Mouse (Mus musculus) cerebellum, adult 9-10 months (tissue): ENCODE results near the gene Tcf23.

Experiments
- DNase-seq: peaks from one replicate; pipeline ENCODE4 v3.0.0; 2022

The Tcf23 gene

DNA sequence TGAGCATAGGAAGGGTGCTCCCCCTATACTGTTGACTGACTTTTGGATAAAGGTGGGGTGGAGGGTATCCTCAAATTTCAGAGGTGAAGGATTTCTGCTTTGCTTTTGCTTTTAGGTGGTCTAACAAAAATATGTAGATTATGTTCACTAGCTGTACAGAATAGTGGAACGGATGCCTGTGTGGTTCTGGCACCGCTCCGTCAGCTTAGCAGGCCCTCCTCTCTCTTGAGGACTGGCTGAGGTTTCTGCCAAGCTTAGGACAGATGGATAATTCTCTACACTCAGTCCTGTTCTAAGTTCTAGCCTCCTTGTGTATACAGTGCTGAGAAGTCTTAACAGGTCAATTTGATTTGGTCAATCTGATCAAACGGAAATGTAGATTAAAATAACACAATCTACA, 18.0 kb upstream of the Tcf23 start:
- DNase-seq, result peak; percentile 64

- DNase-seq, result peak; percentile 40
Observed at GRCm38 (mm10) chr5:30950922-30951321, 17.5 kb upstream of the Tcf23 start.

DNA sequence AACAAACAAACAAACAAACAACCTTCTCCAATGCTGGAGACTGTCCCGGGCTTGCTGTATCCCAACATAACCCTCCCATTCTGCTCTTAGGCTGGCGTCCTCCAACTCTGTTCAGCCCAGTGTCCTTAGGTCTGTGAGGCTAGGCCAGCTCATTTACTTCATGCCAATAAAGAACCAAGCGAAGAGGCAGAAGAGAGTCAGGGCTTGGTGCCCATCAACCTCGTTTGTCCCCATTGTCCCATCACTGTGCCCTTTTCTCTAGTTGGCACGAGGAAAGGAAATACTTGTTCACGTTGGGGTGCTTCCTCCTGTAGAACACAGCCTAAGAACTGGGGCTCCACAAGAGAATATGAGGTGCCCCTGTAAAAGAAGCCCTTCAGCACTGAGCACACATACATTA, 16.8 kb upstream of the Tcf23 start:
- DNase-seq, result no peak

- DNase-seq, result peak; percentile 19
Observed at GRCm38 (mm10) chr5:30952551-30952950, 15.9 kb upstream of the Tcf23 start.

DNA sequence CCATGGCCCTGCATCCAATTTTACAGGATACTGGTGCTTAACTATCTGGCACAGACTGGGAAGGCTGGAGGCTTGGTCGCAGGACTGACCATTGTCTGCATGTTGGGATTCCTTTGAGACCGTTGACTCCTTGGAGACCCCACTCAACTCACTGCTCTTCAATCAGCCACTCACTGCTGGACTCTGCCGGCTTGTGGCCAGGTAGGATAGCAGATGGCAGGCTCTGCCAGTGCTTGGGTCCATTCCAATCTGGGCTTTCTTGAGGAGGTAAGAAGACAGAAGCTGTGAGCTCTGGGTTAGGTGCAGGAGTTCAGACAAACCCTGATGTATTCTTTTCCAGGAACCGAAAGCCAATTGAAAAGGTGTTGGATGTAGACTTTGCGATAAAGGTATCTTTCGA, 14.4 kb upstream of the Tcf23 start:
- DNase-seq, result peak; percentile 76

GRCm38 (mm10) chr5:30954556-30954955, 13.9 kb upstream of the Tcf23 start:
- DNase-seq, result peak; percentile 14

GRCm38 (mm10) chr5:30955751-30956150, 12.7 kb upstream of the Tcf23 start:
- peak; percentile 36 for DNase-seq

GRCm38 (mm10) chr5:30957891-30958290, 10.6 kb upstream of the Tcf23 start:
- peak; percentile 39 for DNase-seq

DNA sequence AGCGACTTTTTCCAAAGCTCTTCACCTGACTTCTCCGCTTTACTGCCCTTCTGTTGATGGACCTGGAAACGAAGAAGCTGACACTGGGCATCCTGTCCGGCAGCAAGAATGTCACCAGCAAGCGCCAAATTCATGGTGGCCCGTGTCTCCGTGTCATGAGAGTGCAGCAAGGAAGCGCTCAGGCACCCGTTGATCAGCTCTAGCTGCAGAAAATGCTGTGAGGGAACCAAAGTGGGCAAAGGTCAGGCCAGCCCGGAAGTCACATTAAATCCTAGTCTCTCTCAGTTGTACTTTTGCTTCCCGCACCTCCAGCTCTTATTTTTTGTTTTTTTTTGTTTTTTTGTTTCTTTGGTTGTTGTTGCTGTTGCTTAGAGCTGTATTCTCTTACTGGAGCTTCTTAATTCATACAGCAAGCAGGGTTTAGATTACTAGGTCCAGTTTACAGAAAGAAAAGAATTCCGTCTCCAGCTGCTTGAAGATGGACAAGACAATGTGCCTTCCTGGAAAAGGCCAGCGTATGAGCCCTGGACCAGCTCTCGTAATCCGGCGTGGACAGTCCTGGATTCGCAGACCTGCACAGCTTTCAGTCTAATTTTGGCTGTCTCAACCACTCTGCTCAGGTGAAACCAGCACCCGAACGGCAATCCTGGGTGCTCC, 9.1 kb upstream of the Tcf23 start:
- no peak for DNase-seq

DNA sequence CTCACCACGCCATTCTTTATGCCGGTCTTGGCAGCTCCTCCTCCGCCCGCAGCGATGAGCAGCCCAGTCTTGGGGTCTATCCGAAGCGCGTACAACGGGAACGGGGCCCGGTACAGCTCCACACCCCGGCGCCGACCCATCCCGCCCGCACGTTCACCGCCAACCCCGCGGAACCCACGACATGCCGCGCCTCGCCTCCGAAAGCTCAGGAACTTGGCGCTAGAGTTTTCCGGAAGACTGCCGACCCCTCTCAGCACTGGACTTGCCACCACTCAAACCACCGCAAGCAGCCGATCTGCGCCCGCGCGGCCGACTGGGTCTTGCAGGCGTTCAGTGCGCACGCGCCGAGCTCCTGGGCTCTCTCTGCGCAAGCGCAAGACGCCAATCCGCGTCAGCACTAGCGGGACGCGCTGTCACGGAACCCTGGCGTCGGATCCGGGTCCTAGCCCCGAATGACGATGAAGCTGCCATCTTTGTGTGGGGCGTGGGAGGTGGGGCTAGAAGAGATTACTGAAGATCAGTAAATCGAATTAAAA, 8.4 kb upstream of the Tcf23 start, which contains the start of gene Preb:
Gene Preb (minus strand): TSS at position 396 of the 536 bp plus-strand sequence.
- peak; percentile 98 for DNase-seq

DNA sequence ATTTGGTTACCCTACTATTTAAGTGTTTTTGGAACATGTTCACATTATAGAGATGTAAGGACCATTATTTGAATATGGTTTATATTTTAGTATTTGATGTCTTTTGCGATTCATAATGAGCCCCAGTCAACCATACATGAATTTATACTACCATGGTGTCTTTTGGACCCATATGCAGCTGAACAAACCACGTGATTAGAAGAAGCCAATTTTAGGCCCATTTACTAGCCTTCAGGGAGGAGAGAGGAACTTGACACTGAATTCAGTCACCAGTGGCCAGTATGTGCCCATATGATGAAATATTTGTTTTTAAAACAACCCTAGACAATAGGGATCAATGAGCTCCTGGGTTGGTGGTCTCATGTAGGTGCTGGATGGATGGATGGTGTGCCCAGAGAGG, 7.6 kb upstream of the Tcf23 start:
- peak; percentile 31 for DNase-seq

DNA sequence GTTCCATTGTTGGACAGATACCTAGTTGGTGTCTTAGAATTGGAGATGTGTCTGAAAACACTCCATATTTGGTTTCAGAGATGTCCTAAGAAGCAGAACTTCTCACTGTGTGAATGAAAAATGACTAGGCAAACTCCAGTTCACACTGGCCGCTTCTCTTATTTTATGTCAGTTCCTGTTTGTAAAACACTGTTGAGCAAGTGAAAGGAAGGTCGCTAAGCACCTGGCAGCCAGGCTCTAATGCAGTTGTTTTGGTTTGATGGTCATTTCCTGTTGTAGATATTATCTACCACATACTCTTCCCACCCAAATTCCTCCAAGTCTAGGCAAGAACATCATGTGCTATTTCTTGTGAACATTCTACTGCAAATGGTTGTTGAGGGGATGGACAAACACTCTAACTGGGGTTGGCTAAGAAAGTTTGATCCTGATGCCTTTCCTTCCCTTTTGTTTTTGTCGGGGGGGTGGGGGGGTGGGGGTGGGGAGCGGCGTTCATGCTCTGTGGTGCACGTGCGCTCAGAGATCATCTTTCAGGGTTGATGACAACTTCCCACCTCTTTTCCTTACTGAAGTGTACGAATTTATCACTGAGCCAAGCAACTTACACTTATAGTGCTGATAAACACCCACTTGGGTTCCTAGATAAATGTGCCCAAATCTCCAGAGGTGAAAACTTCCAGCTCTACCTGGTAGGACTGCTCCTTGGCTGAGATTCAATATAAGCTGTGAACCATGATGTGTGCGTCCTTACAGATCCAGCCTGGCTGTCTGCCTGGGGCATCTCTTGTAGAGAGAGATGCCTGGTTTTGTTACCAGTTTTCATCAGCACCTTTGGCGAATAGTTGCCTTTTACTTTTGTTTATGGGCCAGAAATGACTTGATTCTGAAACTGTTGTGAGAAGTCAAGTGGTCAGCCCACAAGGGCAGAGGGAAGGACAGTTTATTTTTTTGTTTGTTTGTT, 6.6 kb upstream of the Tcf23 start:
- peak; percentile 34 for DNase-seq

DNA sequence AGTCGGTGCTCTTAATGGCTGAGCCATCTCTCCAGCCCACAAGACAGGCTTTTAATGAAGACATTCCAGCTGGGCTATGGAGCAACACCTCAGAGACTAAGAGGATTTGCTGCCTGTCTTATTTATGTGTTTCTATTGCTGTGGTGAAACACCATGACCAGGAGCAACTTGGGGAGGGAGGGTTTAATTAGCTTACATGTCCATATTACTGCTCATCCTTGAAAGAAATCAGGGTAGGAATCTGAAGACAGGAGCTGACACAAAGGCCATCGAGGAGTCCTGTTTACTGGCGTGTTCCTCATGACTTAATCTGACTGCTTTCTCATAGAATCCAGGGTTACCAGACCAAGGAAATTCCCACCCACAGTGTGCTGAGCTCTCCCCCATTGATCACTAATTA, 4.5 kb upstream of the Tcf23 start:
- DNase-seq, result no peak

GRCm38 (mm10) chr5:30966189-30966588, 2.3 kb upstream of the Tcf23 start:
- no peak for DNase-seq

DNA sequence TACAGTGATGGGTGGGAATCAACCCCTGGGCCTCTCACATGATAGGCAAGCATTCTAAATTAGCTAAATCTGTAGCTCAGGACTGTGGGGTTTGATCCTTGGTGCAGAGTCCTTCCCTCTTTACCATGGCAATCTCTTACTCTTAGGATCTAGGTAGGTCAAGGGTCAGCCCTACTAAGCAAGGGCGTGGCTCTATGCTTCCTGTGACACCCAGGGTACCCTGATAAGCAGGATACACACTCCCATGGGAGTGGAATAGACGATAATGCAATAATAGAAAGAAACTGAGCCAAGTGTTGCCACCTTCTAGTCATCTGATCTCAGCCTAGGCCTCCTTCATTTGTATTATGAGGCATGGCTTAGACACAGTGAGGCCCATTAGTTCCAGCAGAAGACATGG, 978 bp downstream of the Tcf23 start:
- no peak for DNase-seq

- DNase-seq, result no peak
Observed at GRCm38 (mm10) chr5:30974870-30975656, 6.6 kb downstream of the Tcf23 start.

DNA sequence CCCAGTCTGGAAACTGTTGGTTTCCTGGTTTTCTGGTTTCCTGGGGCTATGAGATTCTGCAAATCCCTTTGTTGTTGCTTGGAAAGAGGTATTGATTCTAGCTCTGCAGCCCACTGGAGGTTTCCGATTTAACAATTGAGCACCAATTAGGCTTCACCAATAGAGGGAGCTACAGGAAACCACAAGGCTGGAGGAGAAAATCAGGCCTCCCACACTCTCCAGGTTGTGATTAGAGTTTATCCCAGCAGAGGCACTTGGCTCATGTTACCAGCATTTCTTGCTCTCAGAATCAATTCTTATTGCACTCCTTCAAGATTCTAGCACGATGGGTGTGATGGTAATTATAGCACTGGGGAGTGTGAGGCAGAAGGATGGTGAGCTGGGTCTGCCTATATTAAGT, 13.9 kb downstream of the Tcf23 start:
- DNase-seq, result peak; percentile 23

DNA sequence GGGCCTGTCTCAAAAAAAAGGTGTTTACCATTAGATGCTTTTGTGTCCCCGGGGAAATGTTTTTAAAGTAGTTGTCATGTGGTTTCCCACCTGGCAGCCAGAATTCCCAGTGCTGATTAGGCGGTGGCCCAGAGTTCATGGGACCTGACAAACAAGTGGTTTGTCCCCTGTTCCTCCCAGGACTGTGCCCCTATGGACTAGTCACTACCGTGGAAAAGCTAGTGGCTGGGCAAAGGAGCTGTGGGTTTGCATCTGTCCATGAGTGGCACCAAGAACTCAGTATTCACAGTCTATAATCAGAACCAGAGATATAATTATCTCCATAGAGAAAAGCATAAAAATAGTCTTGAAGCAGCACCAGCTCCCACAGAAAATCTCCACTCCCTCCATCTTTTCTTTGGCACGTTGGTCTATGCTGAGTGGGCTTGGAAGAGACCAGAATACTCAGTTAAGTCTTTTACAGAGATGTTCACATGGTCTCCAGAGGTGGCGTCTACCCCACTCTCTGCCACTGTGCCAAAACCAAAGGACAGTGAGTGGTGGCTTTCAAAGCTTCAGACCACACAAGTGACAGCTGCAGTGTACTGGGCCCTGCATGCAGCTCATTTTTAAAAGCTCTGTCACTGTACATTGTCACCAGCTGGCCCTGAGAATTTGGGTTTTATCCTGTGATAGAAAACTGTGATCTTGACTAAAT, 24.7 kb downstream of the Tcf23 start:
- no peak for DNase-seq

GRCm38 (mm10) chr5:30994074-30994473, 25.6 kb downstream of the Tcf23 start:
- DNase-seq, result no peak

GRCm38 (mm10) chr5:30994910-30995635, 26.6 kb downstream of the Tcf23 start:
- DNase-seq, result no peak

DNA sequence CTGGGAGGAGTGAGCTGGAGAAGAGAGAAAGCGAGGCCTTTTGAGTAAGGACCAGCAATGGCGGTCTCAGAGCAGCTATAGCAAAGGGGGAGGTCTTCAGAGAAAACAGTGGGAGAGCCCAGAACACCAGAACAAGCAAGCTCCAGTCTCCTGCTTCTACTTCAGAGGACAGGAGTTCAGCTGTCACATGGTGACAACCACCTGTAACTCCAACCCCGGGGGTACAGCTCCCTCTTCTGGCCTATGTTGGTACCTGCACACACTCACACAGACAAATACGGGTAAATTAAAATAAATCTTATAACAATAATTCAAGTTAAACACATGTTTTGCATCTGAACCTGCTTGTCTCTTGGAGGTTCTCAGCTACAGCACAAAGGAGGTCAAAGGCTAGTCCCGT, 29.8 kb downstream of the Tcf23 start:
- no peak for DNase-seq

GRCm38 (mm10) chr5:30999324-30999723, 30.9 kb downstream of the Tcf23 start:
- DNase-seq, result no peak
